Mouse (Mus musculus) bone marrow macrophage, adult 2 months (primary cell): ENCODE measurements around the gene Sumo1.

Source experiments
- CTCF ChIP-seq: IDR thresholded peaks from 2 replicates; pipeline ENCODE4 v1.5.1; 2012; ENCODE audit warnings: low read depth, mild to moderate bottlenecking, low read length, moderate library complexity
- POLR2A ChIP-seq: IDR thresholded peaks from 2 replicates; pipeline ENCODE4 v1.6.1; 2012; ENCODE audit warnings: mild to moderate bottlenecking, low read depth, low read length, borderline replicate concordance

GRCm38 (mm10) chr1:59571502-59571901 lies 99.1 kb downstream of the Sumo1 start:
- TF ChIP-seq CTCF (no peak), POLR2A (no peak)
